Mouse (Mus musculus): ENCODE data around the gene Pdpk1. TPM values are rescaled to one million over a fixed set of nuclear protein-coding genes. Genes with fewer than 3 reads are reported as not detected.
"Not testable (repeated sequence)": the region's sequence is repeated elsewhere in the genome, so short reads cannot be mapped to it uniquely, and the experiment has no call there.

Gene Pdpk1
- polyA plus RNA-seq, 1 experiment from 2014 or later, result 19.3 TPM

DNA sequence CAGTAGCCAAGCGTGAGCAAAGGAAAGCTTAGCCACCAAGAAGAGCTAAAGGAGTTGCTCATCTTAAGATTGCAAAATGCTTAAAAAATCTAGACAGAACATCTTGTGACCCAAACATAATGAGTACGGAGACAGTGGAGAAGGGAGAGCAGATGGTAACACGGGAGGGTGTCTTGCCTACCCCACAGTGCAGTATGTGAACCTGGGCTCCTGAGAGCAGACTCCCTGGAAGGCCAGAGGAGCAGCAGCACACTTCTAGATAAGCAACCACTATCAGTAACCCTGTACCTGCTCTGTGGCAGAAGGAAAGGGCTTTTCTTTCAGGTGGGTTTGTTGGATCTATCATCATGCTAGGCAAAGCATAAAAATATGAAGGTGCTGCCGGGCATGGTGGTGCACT, 37.7 kb downstream of the Pdpk1 start:
- 84% methylated on average over 4 of the region's 4 CpGs for WGBS (ENCODE audit: insufficient replicate concordance)
- H3K4me1 ChIP-seq (ENCODE audit: insufficient read depth), result 0 out of 2 replicates have a peak, but pooled peaks cover 3% of the 10 kb centered on the region
- TF ChIP-seq EP300 (IDR thresholded peaks at IDR 0.05; ENCODE audit: low read depth) (no peak), CTCF (IDR thresholded peaks at IDR 0.05; ENCODE audit: low read depth) (no peak)
- H3K9me3 ChIP-seq (ENCODE audit: low read length), result no peaks in the 10 kb centered on the region
- DNase-seq, result no peak
- H3K9ac ChIP-seq (replicated peaks), result no peak overlapping the region
- no peak for ATAC-seq
- peaks cover 23% of the 10 kb centered on the region for H3K36me3 ChIP-seq (replicated peaks; ENCODE audit: insufficient read depth, low read length)
- no peak overlapping the region for H3K4me3 ChIP-seq (ENCODE audit: low read depth, low read length)
- H3K27me3 ChIP-seq (ENCODE audit: insufficient read depth, low read length), result no peaks in the 10 kb centered on the region
- no peak overlapping the region for H3K27ac ChIP-seq (ENCODE audit: low read depth)
- H3K4me2 ChIP-seq (ENCODE audit: low read depth, low read length), result no peak overlapping the region

DNA sequence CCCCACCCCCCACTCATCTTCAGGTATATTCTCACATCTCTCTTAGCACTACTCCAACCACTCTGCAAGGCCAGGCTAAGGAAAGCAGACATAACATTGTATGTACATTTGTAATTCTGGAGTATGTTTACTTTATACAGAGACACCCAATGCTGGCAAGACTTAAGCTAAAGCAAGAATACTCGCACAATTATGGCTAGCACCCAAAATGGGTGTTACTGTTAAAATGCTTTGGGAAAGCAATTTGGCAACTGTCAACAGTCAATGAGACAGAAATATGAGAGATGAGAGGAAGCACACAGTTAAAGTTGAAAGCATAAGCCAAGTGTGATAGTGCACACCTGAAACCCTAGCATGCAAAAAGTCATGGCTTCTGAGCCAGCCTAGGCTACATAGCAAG, 39.5 kb downstream of the Pdpk1 start:
- ATAC-seq (no peak), DNase-seq (no peak)
- Histone ChIP-seq H3K9ac (replicated peaks) (no peak overlapping the region), H3K27me3 (ENCODE audit: insufficient read depth, low read length) (no peaks in the 10 kb centered on the region), H3K9me3 (ENCODE audit: low read length) (no peaks in the 10 kb centered on the region), H3K4me1 (ENCODE audit: insufficient read depth) (no peaks in the 10 kb centered on the region), H3K4me3 (ENCODE audit: low read depth, low read length) (no peak overlapping the region), H3K36me3 (replicated peaks; ENCODE audit: insufficient read depth, low read length) (peaks cover 38% of the 10 kb centered on the region), H3K4me2 (ENCODE audit: low read depth, low read length) (no peak overlapping the region), H3K27ac (ENCODE audit: low read depth) (no peak overlapping the region)
- 74% methylated on average over 1 of the region's 1 CpGs for WGBS (ENCODE audit: insufficient replicate concordance)
- no peak for TF ChIP-seq CTCF (IDR thresholded peaks at IDR 0.05; ENCODE audit: low read depth)
- TF ChIP-seq EP300 (IDR thresholded peaks at IDR 0.05; ENCODE audit: low read depth), result no peak

DNA sequence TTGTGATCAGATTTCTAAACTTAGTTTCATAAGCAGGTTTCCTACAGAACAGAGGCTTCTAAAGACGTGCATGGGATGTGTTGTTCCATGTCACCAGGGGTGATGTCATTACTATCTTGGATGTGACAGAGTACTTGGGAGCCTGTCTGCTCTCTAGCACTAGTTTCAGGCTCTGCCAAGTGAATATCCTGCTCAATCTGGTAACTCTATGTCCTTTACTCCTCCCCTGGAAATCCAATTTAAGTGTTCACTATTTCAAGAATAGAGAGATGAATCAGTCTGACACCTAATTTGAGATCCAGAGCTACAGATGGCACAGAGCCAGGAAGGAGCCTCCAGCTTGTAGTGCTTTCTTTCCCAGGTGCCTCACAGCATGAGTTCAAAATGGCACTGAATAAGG, 41.8 kb downstream of the Pdpk1 start:
- no peak for TF ChIP-seq CTCF (IDR thresholded peaks at IDR 0.05; ENCODE audit: low read depth)
- TF ChIP-seq EP300 (IDR thresholded peaks at IDR 0.05; ENCODE audit: low read depth), result no peak
- Histone ChIP-seq H3K4me3 (ENCODE audit: low read depth, low read length) (no peak overlapping the region), H3K4me2 (ENCODE audit: low read depth, low read length) (no peak overlapping the region), H3K27me3 (ENCODE audit: insufficient read depth, low read length) (no peaks in the 10 kb centered on the region), H3K27ac (ENCODE audit: low read depth) (no peak overlapping the region), H3K4me1 (ENCODE audit: insufficient read depth) (no peaks in the 10 kb centered on the region), H3K9ac (replicated peaks) (no peak overlapping the region), H3K9me3 (ENCODE audit: low read length) (no peaks in the 10 kb centered on the region), H3K36me3 (replicated peaks; ENCODE audit: insufficient read depth, low read length) (peaks cover 56% of the 10 kb centered on the region)
- no peak for ATAC-seq
- no peak for DNase-seq
- WGBS (ENCODE audit: insufficient replicate concordance), result 82% methylated on average over 1 of the region's 1 CpGs

DNA sequence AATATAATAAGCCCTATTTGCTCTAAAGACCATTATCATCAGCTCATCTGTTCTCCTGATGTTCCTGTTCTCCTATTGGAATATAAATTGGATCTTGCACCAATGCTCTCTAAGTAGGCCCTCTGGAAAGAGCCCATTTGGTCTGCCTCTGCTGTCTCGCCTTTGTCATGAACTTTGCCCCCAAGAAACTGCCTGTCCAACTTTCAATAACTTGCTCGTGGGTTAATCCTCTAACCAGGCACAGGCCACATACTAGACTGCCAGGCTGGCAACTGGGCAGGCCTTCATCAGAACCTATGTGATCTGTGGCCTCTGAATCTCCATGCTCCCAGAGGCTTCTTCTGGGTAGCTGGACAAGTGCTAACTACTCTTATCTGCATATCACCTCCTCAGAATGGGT, 45.6 kb downstream of the Pdpk1 start:
- TF ChIP-seq CTCF (IDR thresholded peaks at IDR 0.05; ENCODE audit: low read depth) (no peak), EP300 (IDR thresholded peaks at IDR 0.05; ENCODE audit: low read depth) (no peak)
- no peak for ATAC-seq
- WGBS (ENCODE audit: insufficient replicate concordance), result 93% methylated on average over 2 of the region's 2 CpGs

DNA sequence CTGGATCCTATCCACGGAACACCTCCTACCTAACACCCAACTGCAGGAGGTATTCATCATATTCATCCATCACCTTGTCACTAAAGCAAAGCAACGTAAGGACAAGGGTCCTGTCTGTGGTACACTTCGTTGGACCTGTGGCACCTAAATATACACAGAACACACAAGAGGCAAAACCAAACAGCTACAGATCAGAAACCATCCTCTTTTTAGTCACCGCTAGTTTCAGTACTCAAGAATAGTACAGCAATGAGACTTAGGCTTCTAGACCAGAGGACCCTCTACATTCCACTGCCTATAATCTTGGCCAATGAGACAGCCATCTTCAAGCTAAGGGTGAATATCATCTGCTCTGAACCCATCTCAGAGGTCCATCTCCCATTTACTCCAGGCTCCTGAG, 52.4 kb downstream of the Pdpk1 start:
- Histone ChIP-seq H3K4me3 (ENCODE audit: low read depth, low read length) (no peak overlapping the region), H3K4me1 (ENCODE audit: insufficient read depth) (no peaks in the 10 kb centered on the region), H3K9me3 (ENCODE audit: low read length) (no peaks in the 10 kb centered on the region), H3K27me3 (ENCODE audit: insufficient read depth, low read length) (no peaks in the 10 kb centered on the region), H3K4me2 (ENCODE audit: low read depth, low read length) (no peak overlapping the region), H3K36me3 (replicated peaks; ENCODE audit: insufficient read depth, low read length) (peaks cover 59% of the 10 kb centered on the region), H3K27ac (ENCODE audit: low read depth) (no peak overlapping the region), H3K9ac (replicated peaks) (no peak overlapping the region)
- TF ChIP-seq EP300 (IDR thresholded peaks at IDR 0.05; ENCODE audit: low read depth), result no peak
- TF ChIP-seq CTCF (IDR thresholded peaks at IDR 0.05; ENCODE audit: low read depth), result no peak
- ATAC-seq (no peak), DNase-seq (no peak)
- WGBS (ENCODE audit: insufficient replicate concordance), result 91% methylated on average over 4 of the region's 4 CpGs

More for the DNA sequence above, 45.6 kb downstream of the Pdpk1 start:
- Histone ChIP-seq H3K4me3 (ENCODE audit: low read depth, low read length) (no peak overlapping the region), H3K27me3 (ENCODE audit: insufficient read depth, low read length) (no peaks in the 10 kb centered on the region), H3K36me3 (replicated peaks; ENCODE audit: insufficient read depth, low read length) (peaks cover 72% of the 10 kb centered on the region), H3K9me3 (ENCODE audit: low read length) (no peaks in the 10 kb centered on the region), H3K27ac (ENCODE audit: low read depth) (no peak overlapping the region), H3K4me1 (ENCODE audit: insufficient read depth) (no peaks in the 10 kb centered on the region), H3K4me2 (ENCODE audit: low read depth, low read length) (no peak overlapping the region), H3K9ac (replicated peaks) (no peak overlapping the region)
- DNase-seq, result no peak

DNA sequence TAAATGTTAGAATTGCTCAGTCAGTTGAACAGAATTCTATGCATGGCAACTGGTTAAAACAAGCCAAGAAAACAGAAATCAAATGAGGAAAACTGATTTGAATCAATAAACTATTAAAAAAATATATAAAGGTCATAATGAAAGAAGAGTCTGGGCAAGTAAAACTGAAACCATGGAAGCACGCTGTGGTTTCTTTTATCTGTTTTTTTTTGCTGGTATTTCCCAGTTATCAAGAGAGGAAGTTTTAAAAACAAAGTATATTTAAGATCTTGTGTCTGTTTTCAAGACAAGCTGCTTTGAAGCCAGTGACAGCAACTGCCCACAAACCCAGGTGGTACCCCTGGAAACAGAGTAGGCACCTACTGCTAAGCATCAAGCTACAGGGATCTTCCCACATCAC, 60.1 kb downstream of the Pdpk1 start:
- Histone ChIP-seq H3K9ac (replicated peaks) (no peak overlapping the region), H3K4me3 (ENCODE audit: low read depth, low read length) (no peak overlapping the region), H3K27me3 (ENCODE audit: insufficient read depth, low read length) (no peaks in the 10 kb centered on the region), H3K36me3 (replicated peaks; ENCODE audit: insufficient read depth, low read length) (peaks cover 66% of the 10 kb centered on the region), H3K9me3 (ENCODE audit: low read length) (no peaks in the 10 kb centered on the region), H3K27ac (ENCODE audit: low read depth) (no peak overlapping the region), H3K4me2 (ENCODE audit: low read depth, low read length) (no peak overlapping the region), H3K4me1 (ENCODE audit: insufficient read depth) (peaks cover 5% of the 10 kb centered on the region)
- ATAC-seq, result no peak
- TF ChIP-seq CTCF (IDR thresholded peaks at IDR 0.05; ENCODE audit: low read depth) (no peak), EP300 (IDR thresholded peaks at IDR 0.05; ENCODE audit: low read depth) (no peak)
- no peak for DNase-seq
- 78% methylated on average over 1 of the region's 1 CpGs for WGBS (ENCODE audit: insufficient replicate concordance)

DNA sequence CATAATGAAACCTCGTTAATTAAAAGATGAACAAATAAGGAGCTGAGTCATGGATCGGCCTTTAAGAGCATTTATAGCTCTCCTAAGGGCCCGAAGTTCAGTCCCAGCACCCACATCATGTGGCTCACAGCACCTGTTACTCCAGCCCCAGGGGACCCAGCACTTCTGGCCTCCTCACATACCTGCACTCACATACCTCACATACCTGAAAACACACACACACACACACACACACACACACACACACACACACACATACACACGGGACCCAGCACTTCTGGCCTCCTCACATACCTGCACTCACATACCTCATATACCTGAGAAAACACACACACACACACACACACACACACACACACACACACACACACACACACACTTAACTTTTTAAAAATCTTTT, 64.3 kb downstream of the Pdpk1 start:
- not testable (repeated sequence) for DNase-seq; H3K27me3 ChIP-seq (ENCODE audit: insufficient read depth, low read length); H3K9me3 ChIP-seq (ENCODE audit: low read length); H3K4me1 ChIP-seq (ENCODE audit: insufficient read depth); H3K4me2 ChIP-seq (ENCODE audit: low read depth, low read length); H3K4me3 ChIP-seq (ENCODE audit: low read depth, low read length); H3K9ac ChIP-seq (replicated peaks); H3K27ac ChIP-seq (ENCODE audit: low read depth); ATAC-seq
- H3K36me3 ChIP-seq (replicated peaks; ENCODE audit: insufficient read depth, low read length), result peaks cover 57% of the 10 kb centered on the region
- 91% methylated on average over 4 of the region's 4 CpGs for WGBS (ENCODE audit: insufficient replicate concordance)

All from liver, postnatal 0 days (tissue).